Mouse (Mus musculus): ENCODE results near the gene Carns1.

GRCm38 (mm10) chr19:4183689-4184088, 8.4 kb upstream of the Carns1 start:
- TF ChIP-seq CTCF (IDR thresholded peaks at IDR 0.05; ENCODE audit: insufficient read depth, low read depth, low read length) (no peak), POLR2A (IDR thresholded peaks at IDR 0.05; ENCODE audit: insufficient read depth, low read depth, low read length) (no peak)
